Mouse (Mus musculus) C2C12 (cell line): ENCODE measurements at regions not wholly inside any gene's neighbourhood (a gene's known extent, or its start where the extent isn't known, plus 50 kb on each side); places are given as distances from the start of the nearest gene placed in this dataset.

Source experiments
- H3K27me3 ChIP-seq: one replicate; pipeline ENCODE4 v1.6.1; 2011; ENCODE audit not compliant: control insufficient read depth, insufficient read depth, insufficient read length
- H3K36me3 ChIP-seq: one replicate; pipeline ENCODE4 v1.6.1; 2011; ENCODE audit not compliant: control insufficient read depth, insufficient read depth
- H3K4me3 ChIP-seq: one replicate; pipeline ENCODE4 v1.5.1; 2011; ENCODE audit warnings: mild to moderate bottlenecking, control low read depth; ENCODE audit not compliant: poor library complexity, insufficient read depth, severe bottlenecking
- H3K79me2 ChIP-seq: one replicate; pipeline ENCODE4 v1.6.1; 2011; ENCODE audit not compliant: control insufficient read depth, insufficient read depth
- H3K79me3 ChIP-seq: one replicate; pipeline ENCODE4 v1.6.1; 2011; ENCODE audit warnings: low read depth, control low read depth
- H3ac ChIP-seq: one replicate; pipeline ENCODE3; 2011; ENCODE audit warnings: low read depth; ENCODE audit not compliant: control insufficient read depth, insufficient read length
- CEBPB ChIP-seq: IDR thresholded peaks from one replicate; pipeline ENCODE4 v1.6.1; 2011; ENCODE audit warnings: low read depth, mild to moderate bottlenecking, control low read depth, moderate library complexity
- CTCF ChIP-seq: IDR thresholded peaks from one replicate; pipeline ENCODE4 v1.5.1; 2011; ENCODE audit not compliant: control insufficient read depth, insufficient read depth, insufficient read length
- FOSL1 ChIP-seq: IDR thresholded peaks from one replicate; pipeline ENCODE4 v1.8.0; 2011; ENCODE audit warnings: mild to moderate bottlenecking, low read length; ENCODE audit not compliant: poor library complexity, insufficient read depth, severe bottlenecking
- MAX ChIP-seq: IDR thresholded peaks from one replicate; pipeline ENCODE4 v1.6.1; 2011; ENCODE audit warnings: mild to moderate bottlenecking, control low read depth
- MYOD1 ChIP-seq: IDR thresholded peaks from one replicate; pipeline ENCODE4 v1.6.1; 2011; ENCODE audit warnings: low read depth; ENCODE audit not compliant: control insufficient read depth, insufficient read length
- MYOG ChIP-seq: IDR thresholded peaks from one replicate; pipeline ENCODE4 v1.6.1; 2011; ENCODE audit not compliant: control insufficient read depth, insufficient read length; ENCODE audit errors: extremely low read depth
- USF1 ChIP-seq: IDR thresholded peaks from one replicate; pipeline ENCODE4 v1.6.1; 2011; ENCODE audit warnings: low read depth, mild to moderate bottlenecking, control low read depth, moderate library complexity

DNA sequence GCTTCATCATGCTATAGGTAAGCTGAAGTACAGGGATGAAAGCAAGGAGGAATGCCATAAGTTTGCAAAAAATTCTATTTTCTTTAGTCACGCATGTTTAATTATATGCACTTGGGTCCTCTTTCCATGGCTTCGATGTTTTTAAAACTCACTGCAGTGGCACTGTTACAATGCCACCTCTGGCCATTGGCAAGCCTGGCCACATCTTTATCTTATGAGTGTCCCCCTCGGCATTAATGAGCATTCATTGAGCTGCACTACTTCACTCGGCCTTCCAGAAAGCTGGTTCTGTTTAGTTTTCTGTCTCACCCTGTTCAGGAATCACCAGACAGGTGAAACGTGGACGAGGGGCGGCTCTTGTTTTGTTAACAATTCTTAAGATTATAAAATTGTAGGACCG, 79.7 kb upstream of the Dnajc24 start:
- no peak overlapping the region for H3K4me3 ChIP-seq
- H3K36me3 ChIP-seq: no peaks in the 10 kb centered on the region
- H3K27me3 ChIP-seq: no peaks in the 10 kb centered on the region
- H3ac ChIP-seq: no peak overlapping the region
- no peaks in the 10 kb centered on the region for H3K79me3 ChIP-seq
- H3K79me2 ChIP-seq: no peaks in the 10 kb centered on the region
- TF ChIP-seq CTCF (no peak), MYOG (no peak), MAX (no peak), CEBPB (no peak), MYOD1 (no peak), USF1 (no peak), FOSL1 (no peak)

- peak; percentile 64 for TF ChIP-seq CTCF
- no peak for TF ChIP-seq FOSL1
- Histone ChIP-seq H3K27me3 (no peaks in the 10 kb centered on the region), H3K79me3 (no peaks in the 10 kb centered on the region), H3K79me2 (no peaks in the 10 kb centered on the region), H3K4me3 (no peak overlapping the region), H3ac (no peak overlapping the region), H3K36me3 (no peaks in the 10 kb centered on the region)
Measured at GRCm38 (mm10) chr2:106081951-106082350, 78.6 kb upstream of the Dnajc24 start.

GRCm38 (mm10) chr2:106080626-106081025, 77.3 kb upstream of the Dnajc24 start:
- Histone ChIP-seq H3K79me3 (no peaks in the 10 kb centered on the region), H3K27me3 (no peaks in the 10 kb centered on the region), H3ac (no peak overlapping the region), H3K4me3 (no peak overlapping the region), H3K36me3 (no peaks in the 10 kb centered on the region), H3K79me2 (no peaks in the 10 kb centered on the region)
- TF ChIP-seq MYOG: no peak
- no peak for TF ChIP-seq FOSL1
- no peak for TF ChIP-seq CTCF
- no peak for TF ChIP-seq MYOD1
- no peak for TF ChIP-seq USF1
- TF ChIP-seq MAX: no peak
- no peak for TF ChIP-seq CEBPB

DNA sequence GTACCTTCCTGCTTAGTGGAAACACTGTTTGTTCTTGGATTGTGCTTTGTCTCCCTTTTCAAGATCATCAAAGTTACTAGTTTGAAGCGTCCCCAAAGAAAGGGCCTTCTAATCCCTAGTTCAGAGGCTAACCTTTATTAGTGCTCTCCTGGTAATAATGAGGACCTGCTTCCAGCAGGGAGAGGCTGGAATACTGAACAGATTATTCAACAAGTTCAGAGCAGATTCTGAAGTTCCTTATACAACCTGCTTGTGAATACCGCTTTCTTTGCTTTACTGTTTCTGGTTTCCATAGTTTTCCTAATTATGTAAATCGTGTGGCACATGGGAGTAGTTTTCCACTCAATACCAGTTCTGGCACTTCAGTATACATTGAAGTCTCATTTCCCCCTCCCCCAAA, 75.2 kb upstream of the Dnajc24 start:
- Histone ChIP-seq H3K4me3 (no peak overlapping the region), H3K79me3 (no peaks in the 10 kb centered on the region), H3K79me2 (no peaks in the 10 kb centered on the region), H3ac (no peak overlapping the region), H3K36me3 (no peaks in the 10 kb centered on the region), H3K27me3 (no peaks in the 10 kb centered on the region)
- no peak for TF ChIP-seq USF1
- TF ChIP-seq MYOD1: no peak
- TF ChIP-seq MYOG: no peak
- no peak for TF ChIP-seq CEBPB
- TF ChIP-seq MAX: no peak
- no peak for TF ChIP-seq FOSL1
- no peak for TF ChIP-seq CTCF

- no peak for TF ChIP-seq CEBPB
- no peak for TF ChIP-seq MAX
- no peak for TF ChIP-seq CTCF
- TF ChIP-seq USF1: no peak
- TF ChIP-seq MYOD1: no peak
- TF ChIP-seq MYOG: no peak
- no peak for TF ChIP-seq FOSL1
- H3K27me3 ChIP-seq: no peaks in the 10 kb centered on the region
- no peaks in the 10 kb centered on the region for H3K79me2 ChIP-seq
- no peaks in the 10 kb centered on the region for H3K79me3 ChIP-seq
- no peak overlapping the region for H3K4me3 ChIP-seq
- H3K36me3 ChIP-seq: no peaks in the 10 kb centered on the region
- H3ac ChIP-seq: no peak overlapping the region
Measured at GRCm38 (mm10) chr2:106074441-106074840, 71.1 kb upstream of the Dnajc24 start.

GRCm38 (mm10) chr2:106064316-106064715, 61.0 kb upstream of the Dnajc24 start:
- TF ChIP-seq CEBPB (no peak), CTCF (no peak), USF1 (no peak), MAX (no peak), FOSL1 (no peak), MYOD1 (no peak), MYOG (no peak)
- H3K79me2 ChIP-seq: no peaks in the 10 kb centered on the region
- H3K27me3 ChIP-seq: no peaks in the 10 kb centered on the region
- H3K36me3 ChIP-seq: no peaks in the 10 kb centered on the region
- no peaks in the 10 kb centered on the region for H3K79me3 ChIP-seq
- no peak overlapping the region for H3K4me3 ChIP-seq
- no peak overlapping the region for H3ac ChIP-seq
